Mouse (Mus musculus): ENCODE data around the gene Gm21897.

DNA sequence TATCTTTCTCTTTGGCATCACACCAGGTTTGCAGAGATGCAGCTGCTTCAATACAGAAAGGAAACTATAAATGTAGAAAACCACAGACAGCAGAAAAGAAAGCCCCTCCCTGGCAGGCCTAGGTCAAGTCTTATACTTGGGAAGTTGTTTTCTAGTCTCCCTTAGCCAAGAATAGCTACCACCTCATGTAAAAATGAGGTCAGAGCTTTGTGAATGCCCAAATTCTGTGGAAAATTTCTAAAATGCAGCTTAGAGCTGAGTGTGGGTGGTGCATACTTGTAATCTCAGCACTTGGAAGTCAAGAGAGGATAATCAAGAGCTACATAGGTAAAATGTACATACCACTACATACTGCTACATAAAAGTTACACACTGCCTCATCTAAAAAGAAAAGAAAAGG lies 40.5 kb downstream of the Gm21897 start:
- TF ChIP-seq CTCF (IDR thresholded peaks at IDR 0.05; ENCODE audit: extremely low read depth, insufficient read length, insufficient replicate concordance, low read depth, low read length) (no peak), POLR2A (IDR thresholded peaks at IDR 0.05; ENCODE audit: low read depth, low read length) (no peak)

Data from small intestine, adult 2 months (tissue).